Mouse (Mus musculus) c-Kit-positive CD71-positive TER-119-negative erythroid progenitor cells, embryonic 14.5 days (primary cell): ENCODE results near the gene Ets2.
"Not testable (repeated sequence)": the region's sequence is repeated elsewhere in the genome, so short reads cannot be mapped to it uniquely, and the experiment has no call there.

Experiments
- DNase-seq: peaks from one replicate; pipeline ENCODE4 v3.0.0-alpha.2; 2013; ENCODE audit warnings: low read depth

Gene Ets2

DNA sequence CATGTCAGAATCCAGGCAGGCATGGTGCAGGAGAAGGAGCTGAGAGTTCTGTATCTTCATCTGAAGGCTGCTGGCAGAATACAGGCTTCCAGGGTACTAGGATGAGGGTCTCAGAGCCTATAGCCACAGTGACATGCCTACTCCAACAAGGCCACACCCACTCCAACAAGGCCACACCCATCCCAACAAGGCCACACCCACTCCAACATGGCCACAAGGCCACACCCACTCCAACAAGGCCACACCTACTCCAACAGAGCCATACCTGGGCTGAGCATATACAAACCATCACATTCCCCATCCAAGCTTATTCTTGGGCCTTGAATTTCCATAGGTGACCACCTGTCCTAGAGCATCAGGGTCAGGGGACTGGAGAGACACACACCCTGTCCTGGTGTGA is 34.2 kb downstream of the Ets2 start:
- no peak for DNase-seq

GRCm38 (mm10) chr16:95736470-95736869 is 34.6 kb downstream of the Ets2 start:
- no peak for DNase-seq

- DNase-seq = no peak
Observed at GRCm38 (mm10) chr16:95739522-95739921, 37.6 kb downstream of the Ets2 start.

DNA sequence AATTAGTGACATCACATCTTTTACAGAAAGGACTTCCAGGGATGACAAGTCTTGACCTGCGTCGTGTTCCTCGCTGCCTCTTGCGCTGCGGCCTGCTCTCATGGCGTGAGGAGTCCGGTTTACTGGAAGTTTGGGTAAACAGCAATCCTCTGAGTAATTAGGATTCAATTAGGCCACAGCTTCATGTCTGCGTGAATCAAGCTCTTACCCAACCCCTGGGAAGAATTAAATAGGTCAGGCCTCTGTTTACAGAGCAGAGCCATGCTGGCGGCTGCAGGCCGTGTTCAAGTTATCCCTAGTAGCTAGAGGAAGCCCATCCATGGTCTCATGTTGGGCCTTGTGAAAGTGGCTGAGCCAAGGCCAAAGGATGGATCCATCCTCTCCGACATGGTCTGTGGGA is 39.5 kb downstream of the Ets2 start:
- no peak for DNase-seq

DNA sequence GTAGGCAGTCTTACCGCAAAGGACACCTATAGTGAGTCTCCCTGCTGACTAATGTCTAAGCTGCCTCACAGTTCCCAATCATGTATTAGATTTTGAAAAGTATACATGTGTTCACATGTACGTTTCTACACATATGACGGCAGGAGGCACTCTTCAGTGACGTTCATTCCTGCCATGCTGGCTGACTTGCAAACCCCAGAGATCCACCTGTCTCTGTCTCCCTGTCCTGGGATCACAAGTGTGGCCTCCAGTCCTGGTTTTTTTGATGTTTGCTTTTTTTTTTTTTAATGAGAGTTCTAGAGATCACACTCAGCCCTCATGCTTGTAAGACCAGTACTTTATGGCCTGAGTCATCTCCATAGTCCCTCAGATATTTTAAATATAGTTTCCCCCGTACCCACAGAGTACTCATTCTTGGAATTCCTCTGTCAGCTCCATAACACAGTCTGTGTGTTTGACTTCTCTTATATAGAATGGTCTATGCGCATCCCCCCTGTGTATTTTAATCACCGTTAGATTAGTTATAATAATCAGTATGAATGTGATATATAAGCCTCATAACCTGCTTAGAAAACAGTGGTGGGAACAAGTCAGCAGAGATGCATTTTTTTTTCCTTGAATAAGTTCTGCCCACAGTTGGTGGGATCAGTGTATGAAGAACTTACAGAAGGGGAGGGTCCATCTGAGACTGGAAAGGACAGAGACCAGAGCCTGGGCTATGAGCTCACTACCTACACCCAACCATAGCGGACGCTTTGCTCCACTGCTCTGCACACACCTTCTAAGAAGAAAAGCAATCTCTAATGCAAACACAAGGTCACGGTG is 40.3 kb downstream of the Ets2 start:
- no peak for DNase-seq

- no peak for DNase-seq
Observed at GRCm38 (mm10) chr16:95742740-95743030, 40.8 kb downstream of the Ets2 start.

DNA sequence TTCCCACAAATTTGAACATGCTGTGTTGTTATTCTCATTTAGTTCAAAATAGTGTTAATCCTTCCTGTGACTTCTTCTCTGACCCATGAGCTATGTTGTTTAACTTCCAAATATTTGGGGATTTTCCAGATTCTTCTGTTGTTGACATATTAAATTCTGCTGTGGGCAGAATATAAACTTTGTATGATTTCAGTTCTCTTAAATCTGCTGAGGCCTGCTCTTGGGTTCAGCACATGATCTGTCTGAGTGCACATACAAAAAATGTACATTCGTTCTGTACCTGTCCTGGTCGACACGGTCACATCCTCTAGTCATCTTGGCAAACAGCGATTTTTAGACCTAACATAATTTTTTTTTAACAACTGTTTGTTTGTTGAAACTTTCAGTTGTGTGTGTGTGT is 41.2 kb downstream of the Ets2 start:
- no peak for DNase-seq

GRCm38 (mm10) chr16:95744771-95745170 is 42.9 kb downstream of the Ets2 start:
- no peak for DNase-seq

DNA sequence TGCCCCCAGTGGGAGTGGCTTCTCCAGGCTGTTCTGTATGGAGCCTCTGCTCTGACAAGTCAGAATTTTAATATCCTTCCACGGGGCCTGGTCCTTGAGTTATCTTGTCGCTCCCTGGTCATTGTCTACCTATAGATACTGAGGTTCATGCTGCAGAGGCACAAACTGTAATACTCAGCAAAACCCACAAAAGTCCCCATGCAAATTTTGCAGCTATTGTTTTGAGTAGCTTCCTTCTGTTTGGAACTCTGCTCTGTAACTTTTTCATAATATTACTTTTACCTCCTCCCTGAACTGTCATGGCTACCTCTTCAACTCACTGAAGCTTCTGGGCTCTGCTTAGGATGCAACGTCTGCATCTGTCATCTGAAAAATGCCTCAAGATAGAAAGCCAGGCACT is 43.8 kb downstream of the Ets2 start:
- DNase-seq = no peak

DNA sequence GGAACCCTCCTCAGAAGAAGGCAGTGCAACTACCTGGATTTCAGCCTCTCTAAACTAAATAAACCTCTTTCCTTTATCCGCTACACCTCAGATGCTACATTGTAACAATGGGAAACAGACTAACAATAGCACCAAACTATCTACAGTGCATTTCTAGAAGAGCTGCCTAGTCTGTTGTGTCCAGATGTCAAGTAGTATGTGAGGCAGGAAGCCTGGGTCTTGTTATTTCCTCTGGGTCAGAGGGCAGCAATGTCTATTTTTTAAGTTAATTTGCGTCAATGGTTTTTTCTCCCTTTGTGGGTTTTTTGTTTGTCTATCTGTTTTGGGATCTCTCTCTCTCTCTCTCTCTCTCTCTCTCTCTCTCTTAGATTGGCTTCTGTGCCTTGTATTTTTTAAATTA is 44.7 kb downstream of the Ets2 start:
- no peak for DNase-seq

DNA sequence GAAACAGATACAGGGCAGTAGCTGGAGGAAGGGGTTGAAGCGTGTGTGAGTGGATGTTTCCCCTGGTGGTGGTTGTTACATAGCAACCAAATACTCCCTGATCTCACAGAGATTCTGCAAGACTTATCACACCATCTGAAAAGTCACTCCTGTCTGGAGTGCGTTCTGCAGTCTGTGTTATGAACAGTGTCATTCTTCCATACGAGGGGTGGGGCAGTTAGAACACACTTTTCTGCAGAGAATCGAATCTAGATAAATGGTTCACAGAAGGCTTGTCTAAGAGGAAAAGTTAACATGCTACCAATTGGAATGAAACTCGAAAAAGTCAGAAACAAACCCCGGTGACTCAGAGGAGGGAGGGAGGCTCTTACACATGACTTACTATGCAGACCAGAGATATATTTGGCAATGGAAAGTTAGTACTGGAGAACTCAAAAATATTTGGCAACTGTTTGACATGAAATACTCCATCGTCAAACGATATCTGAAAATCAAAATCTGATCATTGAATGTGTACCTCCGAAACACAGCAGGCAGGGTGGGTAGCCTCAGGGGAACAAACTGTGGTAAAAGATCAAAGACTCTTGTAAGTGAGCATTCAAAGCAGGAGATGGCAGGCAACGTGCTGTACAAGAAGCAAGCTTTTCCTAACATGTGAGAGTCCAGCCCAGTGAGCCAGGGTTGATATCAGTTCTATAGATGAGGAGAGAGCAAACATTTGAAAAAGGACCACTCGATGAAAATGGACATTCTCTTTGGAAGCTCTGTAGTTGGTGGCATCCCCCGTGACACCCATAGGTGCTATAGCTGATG is 47.6 kb downstream of the Ets2 start:
- DNase-seq = no peak

DNA sequence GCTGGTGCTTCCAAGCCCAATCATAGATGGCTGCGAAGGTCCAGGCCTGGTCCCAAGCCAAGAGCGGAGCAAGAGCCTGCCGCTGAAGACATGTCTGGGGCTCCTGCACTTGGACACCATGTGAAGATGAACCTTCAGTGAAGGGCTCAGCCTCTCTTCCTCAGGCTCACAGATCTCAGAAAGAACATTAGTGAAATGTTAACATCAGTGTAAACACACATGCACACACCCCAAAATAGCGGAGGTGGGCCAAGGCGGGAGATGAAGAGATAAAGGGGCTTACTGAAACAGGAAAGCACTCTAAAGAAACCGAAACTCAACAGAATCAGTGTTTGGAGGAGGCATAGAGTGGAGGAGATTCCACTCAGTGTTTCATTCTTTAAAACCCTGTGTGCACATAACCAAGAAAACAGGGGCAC is 48.3 kb downstream of the Ets2 start:
- no peak for DNase-seq

- no peak for DNase-seq
Observed at GRCm38 (mm10) chr16:95752502-95752901, 50.6 kb downstream of the Ets2 start.

DNA sequence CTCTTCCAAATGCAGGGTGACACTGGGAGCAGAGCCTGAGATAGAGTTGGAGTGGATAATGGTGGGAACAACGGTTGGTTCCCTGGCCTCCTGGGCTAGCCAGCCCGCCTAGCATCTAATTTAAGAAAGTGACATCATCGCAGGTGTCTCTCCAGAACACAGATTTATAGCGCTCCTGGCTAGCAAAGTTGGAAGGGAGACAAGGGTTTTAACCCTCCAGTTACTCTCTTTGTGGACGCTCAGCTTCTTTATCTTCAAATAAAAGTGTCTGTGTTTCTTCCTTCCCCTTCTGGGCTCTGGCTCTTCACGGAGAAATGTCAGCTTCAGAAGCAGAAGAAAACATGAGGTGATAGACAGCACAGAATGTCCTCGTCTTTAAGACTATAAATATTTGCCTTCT is 51.4 kb downstream of the Ets2 start:
- DNase-seq = no peak

DNA sequence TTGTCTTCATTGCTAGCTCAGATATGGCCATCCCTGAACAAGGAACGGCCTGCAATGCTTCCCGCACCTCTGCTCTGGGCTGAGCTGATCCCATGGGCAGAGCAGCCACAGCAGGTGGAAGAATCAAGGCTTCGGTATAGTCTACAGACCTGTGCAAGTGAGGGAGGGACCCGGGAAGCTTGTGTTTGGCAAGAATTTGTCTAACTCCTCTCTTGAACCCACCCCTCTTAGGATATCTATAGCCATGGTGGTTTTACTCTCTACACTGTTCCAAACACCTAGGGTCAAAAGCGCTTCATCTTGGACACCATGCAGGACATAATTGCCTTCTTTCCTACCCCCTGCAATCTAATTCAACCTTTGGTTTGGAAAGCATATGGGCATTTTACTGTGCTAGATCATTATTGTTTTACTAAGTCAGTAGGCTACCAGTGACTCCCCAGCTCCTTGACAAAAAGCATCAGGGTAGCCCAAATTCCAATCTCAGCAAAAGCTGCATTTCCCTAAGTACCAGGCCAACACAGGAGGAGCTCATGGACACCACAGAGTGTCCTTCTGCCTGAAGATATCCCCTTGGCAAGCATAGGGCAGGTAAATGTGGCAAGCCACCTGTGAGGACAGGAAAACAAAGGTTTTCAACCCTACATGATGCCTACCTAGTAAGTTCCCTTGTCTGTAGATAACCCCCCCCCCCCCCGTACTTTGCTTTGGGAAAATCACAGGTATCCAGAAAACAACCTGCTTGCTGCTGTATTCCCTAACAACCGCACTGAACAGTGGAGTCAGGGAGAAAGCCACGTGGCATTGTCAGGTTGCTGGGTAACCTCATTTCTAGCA is 57.5 kb downstream of the Ets2 start:
- no peak for DNase-seq

- no peak for DNase-seq
Observed at GRCm38 (mm10) chr16:95759988-95760391, 58.1 kb downstream of the Ets2 start.

DNA sequence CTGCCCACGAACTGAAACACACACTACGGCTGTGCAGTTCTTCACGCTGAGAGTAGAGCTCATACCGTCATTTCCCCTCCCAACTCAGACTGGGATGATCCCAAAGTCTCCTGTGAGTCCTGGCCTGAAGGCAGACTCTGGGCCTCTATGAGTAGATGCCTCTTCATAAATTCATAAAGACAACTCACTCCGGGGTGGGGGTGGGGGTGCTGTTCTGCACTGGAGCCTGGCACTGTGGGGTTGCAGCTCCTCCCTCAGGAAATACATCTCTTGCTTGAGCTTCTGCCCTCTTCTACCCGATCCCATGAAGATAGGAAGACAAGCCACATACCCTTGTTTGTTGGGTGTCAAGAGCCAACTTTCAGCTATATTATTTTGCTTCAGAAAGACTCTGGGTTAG is 59.9 kb downstream of the Ets2 start:
- no peak for DNase-seq

DNA sequence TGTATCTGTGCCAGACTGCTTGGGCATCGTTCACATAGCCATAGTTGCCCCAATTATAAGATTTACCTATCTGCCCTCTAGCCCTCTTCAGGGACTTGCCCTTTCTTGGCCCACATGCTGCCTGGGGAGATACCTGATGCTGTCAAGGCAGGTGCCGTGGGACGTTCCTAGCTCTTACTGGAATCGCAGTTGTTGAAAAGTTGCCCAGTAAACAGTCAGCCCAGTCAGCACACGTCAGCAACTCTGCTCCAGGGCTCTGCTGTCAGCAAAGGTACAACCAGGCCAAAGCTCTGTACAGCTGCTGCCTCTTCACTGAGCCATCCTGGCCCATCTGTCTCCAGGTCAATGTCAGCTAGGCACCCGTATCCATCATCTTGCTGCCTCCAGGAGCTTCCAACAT is 61.3 kb downstream of the Ets2 start:
- DNase-seq = no peak

DNA sequence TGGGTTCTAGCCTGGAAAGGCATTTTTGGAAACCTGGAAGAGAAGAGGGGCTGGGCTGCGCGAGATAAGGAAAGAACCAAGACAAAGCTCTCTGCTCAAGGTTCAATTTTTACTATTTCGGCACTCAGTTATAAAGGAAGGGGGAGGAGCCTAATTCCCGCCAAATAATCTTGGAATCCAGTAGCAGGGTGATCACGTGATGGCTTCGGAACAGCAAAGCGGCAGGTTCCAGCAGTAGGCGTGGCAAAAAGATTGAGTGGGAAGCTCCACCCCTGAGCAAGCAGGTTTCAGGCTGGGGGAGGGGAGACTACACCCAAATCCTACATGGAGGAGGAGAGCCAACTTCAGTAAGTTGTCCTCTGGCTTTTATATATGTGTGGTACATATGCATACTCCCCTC is 62.2 kb downstream of the Ets2 start:
- DNase-seq = not testable (repeated sequence)

DNA sequence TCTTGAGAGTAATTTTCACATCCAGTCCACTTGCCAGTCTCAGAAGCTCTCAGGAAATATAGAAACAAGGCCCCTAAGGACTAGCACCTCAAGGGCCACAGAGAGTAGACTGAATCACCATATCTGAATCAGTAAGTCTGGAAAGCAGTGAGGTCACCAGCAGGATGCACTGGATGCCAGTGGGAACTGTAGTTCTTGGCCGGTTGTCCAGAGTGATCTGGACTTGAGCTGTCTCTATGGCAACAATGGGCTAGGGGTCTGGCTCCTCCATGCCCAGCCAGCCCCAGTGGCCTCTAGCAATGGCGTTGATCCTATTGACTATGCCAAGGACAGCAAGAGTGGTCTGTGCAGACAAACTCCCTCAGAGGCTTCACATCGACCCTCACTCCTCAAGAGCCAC is 64.3 kb downstream of the Ets2 start:
- no peak for DNase-seq

DNA sequence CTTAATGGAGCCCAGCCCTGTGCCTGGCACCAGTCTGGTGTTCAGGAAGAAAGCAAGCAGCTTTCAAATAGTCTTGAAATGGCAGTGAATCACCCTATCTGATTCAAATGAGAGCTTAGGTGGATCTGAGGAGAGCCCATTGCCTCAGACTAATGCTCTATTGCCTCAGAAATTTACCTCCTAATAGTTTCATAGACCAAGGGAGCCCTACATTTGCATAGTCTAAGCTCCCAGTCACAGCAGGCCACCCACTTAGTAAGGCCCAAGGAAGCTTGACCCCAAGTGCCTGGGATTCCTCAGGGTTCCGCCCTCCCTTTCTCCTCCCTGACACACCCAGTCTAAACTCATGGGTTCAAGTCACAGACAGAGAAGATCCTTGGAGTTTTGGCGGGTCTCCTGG is 65.4 kb downstream of the Ets2 start:
- DNase-seq = no peak

GRCm38 (mm10) chr16:95769066-95769995 is 67.5 kb downstream of the Ets2 start:
- DNase-seq = no peak
